Mouse (Mus musculus): Measurements from ENCODE around the gene Csnk1d. TPM values are rescaled to one million over a fixed set of nuclear protein-coding genes. Genes with fewer than 3 reads are reported as not detected.

Csnk1d gene
- total RNA-seq, 2 experiments from 2014 or later: 123 to 126 TPM

- DNase-seq (ENCODE audit: low spot score in 2 of 2): no peak
Measured at GRCm38 (mm10) chr11:120989523-120989922, 1.6 kb downstream of the Csnk1d start.

GRCm38 (mm10) chr11:120988410-120988809 lies 2.7 kb downstream of the Csnk1d start:
- no peak for DNase-seq (ENCODE audit: low spot score in 2 of 2)

GRCm38 (mm10) chr11:120987608-120988007 lies 3.5 kb downstream of the Csnk1d start:
- DNase-seq (ENCODE audit: low spot score in 2 of 2): no peak

- no peak for DNase-seq (ENCODE audit: low spot score in 2 of 2)
Measured at GRCm38 (mm10) chr11:120984448-120985330, 6.4 kb downstream of the Csnk1d start.

- DNase-seq (ENCODE audit: low spot score in 2 of 2): no peak
Measured at GRCm38 (mm10) chr11:120982459-120982858, 8.7 kb downstream of the Csnk1d start.

- DNase-seq (ENCODE audit: low spot score in 2 of 2): no peak
Measured at GRCm38 (mm10) chr11:120981661-120982060, 9.5 kb downstream of the Csnk1d start.

- DNase-seq (ENCODE audit: low spot score in 2 of 2): no peak
Measured at GRCm38 (mm10) chr11:120980427-120981035, 10.6 kb downstream of the Csnk1d start.

- no peak for DNase-seq (ENCODE audit: low spot score in 2 of 2)
Measured at GRCm38 (mm10) chr11:120979711-120980426, 11.3 kb downstream of the Csnk1d start.

- no peak for DNase-seq (ENCODE audit: low spot score in 2 of 2)
Measured at GRCm38 (mm10) chr11:120973318-120973717, 17.8 kb downstream of the Csnk1d start.

GRCm38 (mm10) chr11:120971237-120971636 lies 19.9 kb downstream of the Csnk1d start:
- DNase-seq (ENCODE audit: low spot score in 2 of 2): no peak

GRCm38 (mm10) chr11:120969742-120970141 lies 21.4 kb downstream of the Csnk1d start:
- no peak for DNase-seq (ENCODE audit: low spot score in 2 of 2)

GRCm38 (mm10) chr11:120965587-120965986 lies 25.5 kb downstream of the Csnk1d start:
- DNase-seq (ENCODE audit: low spot score in 2 of 2): no peak

GRCm38 (mm10) chr11:120964195-120965157 lies 26.7 kb downstream of the Csnk1d start:
- DNase-seq (ENCODE audit: low spot score in 2 of 2): no peak

GRCm38 (mm10) chr11:120962909-120963308 lies 28.2 kb downstream of the Csnk1d start:
- DNase-seq (ENCODE audit: low spot score in 2 of 2): no peak

- DNase-seq (ENCODE audit: low spot score in 2 of 2): no peak
Measured at GRCm38 (mm10) chr11:120962050-120962771, 28.9 kb downstream of the Csnk1d start.

- DNase-seq (ENCODE audit: low spot score in 2 of 2): no peak
Measured at GRCm38 (mm10) chr11:120961594-120961993, 29.5 kb downstream of the Csnk1d start.

- DNase-seq (ENCODE audit: low spot score in 2 of 2): no peak
Measured at GRCm38 (mm10) chr11:120960248-120960647, 30.9 kb downstream of the Csnk1d start.

- DNase-seq (ENCODE audit: low spot score in 2 of 2): no peak
Measured at GRCm38 (mm10) chr11:120959564-120959963, 31.6 kb downstream of the Csnk1d start.

GRCm38 (mm10) chr11:120959066-120959465 lies 32.1 kb downstream of the Csnk1d start:
- DNase-seq (ENCODE audit: low spot score in 2 of 2): no peak

GRCm38 (mm10) chr11:120957731-120958257 lies 33.3 kb downstream of the Csnk1d start:
- no peak for DNase-seq (ENCODE audit: low spot score in 2 of 2)
